Mouse (Mus musculus) liver, embryonic 15.5 days (tissue): ENCODE measurements at regions not wholly inside any gene's neighbourhood (a gene's known extent, or its start where the extent isn't known, plus 50 kb on each side); places are given as distances from the start of the nearest gene placed in this dataset.

Source experiments
- ATAC-seq: fragments of 200-750 bp; cut with Nextera tagmentation; 2 replicates; pipeline ENCODE4 v1.8.0; 2017; ENCODE audit warnings: moderate number of reproducible peaks, mild to moderate bottlenecking, moderate library complexity; ENCODE audit not compliant: insufficient read depth
- H3K27ac ChIP-seq: fragments of 300-500 bp; sonication (generic); replicated peaks from 2 replicates; pipeline ENCODE4 v1.5.1; 2015; ENCODE audit warnings: mild to moderate bottlenecking, inconsistent platforms
- H3K27me3 ChIP-seq: fragments of 300-500 bp; sonication (generic); 2 replicates; pipeline ENCODE4 v1.6.1; 2015; ENCODE audit warnings: mild to moderate bottlenecking, inconsistent platforms
- H3K36me3 ChIP-seq: fragments of 300-500 bp; sonication (generic); replicated peaks from 2 replicates; pipeline ENCODE4 v1.6.1; 2015; ENCODE audit warnings: moderate library complexity, mild to moderate bottlenecking, inconsistent platforms
- H3K4me1 ChIP-seq: fragments of 300-500 bp; sonication (generic); replicated peaks from 2 replicates; pipeline ENCODE4 v1.6.1; 2015; ENCODE audit warnings: inconsistent platforms
- H3K4me2 ChIP-seq: fragments of 300-500 bp; sonication (generic); 2 replicates; pipeline ENCODE4 v1.6.1; 2015; ENCODE audit warnings: moderate library complexity, mild to moderate bottlenecking, inconsistent platforms
- H3K4me3 ChIP-seq: fragments of 300-500 bp; sonication (generic); replicated peaks from 2 replicates; pipeline ENCODE4 v1.5.1; 2015; ENCODE audit warnings: mild to moderate bottlenecking, inconsistent platforms
- H3K9ac ChIP-seq: fragments of 300-500 bp; sonication (generic); 2 replicates; pipeline ENCODE4 v1.6.1; 2015; ENCODE audit warnings: moderate library complexity, mild to moderate bottlenecking, inconsistent platforms
- H3K9me3 ChIP-seq: fragments of 300-500 bp; sonication (generic); replicated peaks from 2 replicates; pipeline ENCODE4 v1.6.1; 2016; ENCODE audit warnings: inconsistent platforms
- WGBS: fragments of 180-500 bp; shearing (Covaris S2); methylation state at CpG from one replicate; pipeline ENCODE4 v1.1.7; 2015; ENCODE audit warnings: mixed read lengths; ENCODE audit not compliant: insufficient replicate concordance; 5-methylcytosine and 5-hydroxymethylcytosine counted together

DNA sequence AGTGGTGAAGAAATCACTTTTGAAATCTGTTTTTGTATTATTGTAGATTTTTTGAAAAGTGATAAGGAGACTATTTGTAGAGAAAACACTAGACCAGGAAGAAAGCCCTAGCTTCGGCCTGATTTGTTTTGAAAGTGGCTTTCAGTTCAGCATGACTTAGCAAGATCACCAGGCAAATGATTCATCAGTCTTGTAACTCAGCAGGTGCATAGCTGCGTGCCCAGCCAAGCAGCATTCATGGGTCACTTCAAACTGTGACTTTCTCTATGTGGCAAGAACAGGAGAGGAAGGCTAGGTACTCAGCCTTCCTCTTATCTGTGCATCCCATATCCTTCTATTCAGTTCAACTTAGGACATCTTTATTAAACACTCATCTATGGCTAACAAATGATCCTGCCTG, 259.5 kb downstream of the Etaa1 start:
- 40% methylated on average over 2 of the region's 2 CpGs for WGBS
- H3K27me3 ChIP-seq: no peaks in the 10 kb centered on the region
- no peak overlapping the region for H3K9ac ChIP-seq
- no peak overlapping the region for H3K4me2 ChIP-seq
- H3K27ac ChIP-seq: no peak overlapping the region
- H3K9me3 ChIP-seq: no peaks in the 10 kb centered on the region
- no peaks in the 10 kb centered on the region for H3K36me3 ChIP-seq
- ATAC-seq: no peak
- H3K4me1 ChIP-seq: no peaks in the 10 kb centered on the region
- no peak overlapping the region for H3K4me3 ChIP-seq

DNA sequence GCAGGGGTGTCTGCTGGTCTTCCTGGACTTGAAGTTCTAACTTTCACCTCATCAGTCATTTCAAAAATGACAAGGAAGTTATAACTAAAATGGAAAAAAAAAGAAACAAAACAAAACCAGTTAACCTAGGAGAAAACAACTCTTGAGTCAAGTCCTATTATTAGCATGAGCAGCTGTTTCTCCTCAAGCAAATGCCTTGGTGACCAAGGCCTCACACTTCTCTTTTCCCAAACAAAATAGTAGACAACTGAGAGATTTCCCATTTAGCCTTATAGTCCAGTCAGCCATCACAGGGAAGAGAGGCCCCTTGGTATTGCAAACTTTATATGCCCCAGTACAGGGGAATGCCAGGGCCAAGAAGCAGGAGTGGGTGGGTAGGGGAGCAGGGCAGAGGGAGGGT, 244.9 kb downstream of the Etaa1 start:
- no peak overlapping the region for H3K9ac ChIP-seq
- no peak for ATAC-seq

DNA sequence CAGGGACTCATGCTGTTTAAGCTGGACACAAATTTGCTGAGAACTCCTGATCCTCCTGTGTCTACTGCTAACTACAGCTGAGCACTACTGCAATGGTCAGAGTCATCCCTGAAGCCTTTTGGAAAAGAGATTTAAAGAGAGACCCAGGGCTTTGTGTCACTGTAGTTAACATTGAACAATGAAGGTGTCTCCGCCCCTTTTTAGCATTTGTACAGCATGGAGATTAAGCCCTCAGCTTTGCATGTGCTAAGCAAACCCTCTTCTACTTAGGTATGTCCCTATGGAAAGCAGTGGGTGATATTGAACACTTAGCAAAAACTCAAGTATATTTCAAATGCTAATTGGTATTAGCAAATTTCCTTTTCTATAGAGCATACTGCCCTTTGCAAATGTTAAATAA, 231.6 kb downstream of the Etaa1 start:
- 42% methylated on average over 1 of the region's 1 CpGs for WGBS
- H3K4me2 ChIP-seq: no peak overlapping the region
- no peak overlapping the region for H3K27ac ChIP-seq
- no peak overlapping the region for H3K9ac ChIP-seq
- H3K36me3 ChIP-seq: no peaks in the 10 kb centered on the region
- no peak for ATAC-seq
- H3K4me1 ChIP-seq: no peaks in the 10 kb centered on the region
- no peaks in the 10 kb centered on the region for H3K9me3 ChIP-seq
- H3K4me3 ChIP-seq: no peak overlapping the region
- H3K27me3 ChIP-seq: no peaks in the 10 kb centered on the region

More for the DNA sequence above, 244.9 kb downstream of the Etaa1 start:
- Histone ChIP-seq H3K36me3 (no peaks in the 10 kb centered on the region), H3K27ac (no peak overlapping the region), H3K4me3 (no peak overlapping the region), H3K4me2 (no peak overlapping the region), H3K4me1 (no peaks in the 10 kb centered on the region), H3K9me3 (no peaks in the 10 kb centered on the region), H3K27me3 (no peaks in the 10 kb centered on the region)

DNA sequence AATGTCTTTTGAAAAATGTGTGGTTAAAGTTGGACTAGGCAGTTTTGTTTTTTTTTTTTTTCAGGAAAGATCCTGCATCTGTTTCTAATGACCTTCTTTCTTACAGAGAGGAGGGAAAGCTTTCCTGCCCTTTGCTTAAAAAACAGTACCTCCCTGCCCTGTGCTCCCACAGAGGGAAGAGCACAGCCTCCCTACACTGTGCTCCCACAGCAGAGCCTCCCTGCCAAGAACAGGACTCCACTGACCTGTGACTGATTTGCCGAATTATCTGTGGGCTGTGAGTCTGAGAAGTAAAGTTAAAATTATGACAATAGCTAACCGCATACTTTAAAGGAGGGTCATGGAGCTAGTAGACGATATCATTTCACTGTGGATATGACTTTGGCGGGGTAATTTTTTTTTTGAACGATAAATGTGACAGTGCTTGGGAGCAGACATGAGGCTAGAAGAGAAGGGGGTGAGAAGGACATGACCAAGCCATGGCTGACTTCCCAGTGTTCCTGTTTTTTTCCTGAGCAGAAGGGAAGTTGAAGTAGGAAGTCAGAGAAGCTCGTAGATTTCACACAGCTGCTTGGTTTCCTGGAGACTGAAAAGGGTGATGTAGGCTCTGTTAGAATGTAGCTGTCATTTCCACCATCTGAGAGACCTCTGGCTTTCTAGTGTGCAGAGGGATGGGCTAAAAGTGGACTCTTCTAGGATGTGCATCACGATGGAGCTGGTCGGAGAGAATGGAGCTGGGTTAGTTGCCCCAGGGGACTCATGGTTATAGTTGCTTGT, 226.2 kb downstream of the Etaa1 start:
- Histone ChIP-seq H3K36me3 (no peaks in the 10 kb centered on the region), H3K9me3 (no peaks in the 10 kb centered on the region), H3K27me3 (no peaks in the 10 kb centered on the region), H3K27ac (no peak overlapping the region), H3K4me2 (no peak overlapping the region), H3K9ac (no peak overlapping the region), H3K4me3 (no peak overlapping the region), H3K4me1 (no peaks in the 10 kb centered on the region)
- WGBS: 46% methylated on average over 8 of the region's 8 CpGs
- ATAC-seq: no peak

DNA sequence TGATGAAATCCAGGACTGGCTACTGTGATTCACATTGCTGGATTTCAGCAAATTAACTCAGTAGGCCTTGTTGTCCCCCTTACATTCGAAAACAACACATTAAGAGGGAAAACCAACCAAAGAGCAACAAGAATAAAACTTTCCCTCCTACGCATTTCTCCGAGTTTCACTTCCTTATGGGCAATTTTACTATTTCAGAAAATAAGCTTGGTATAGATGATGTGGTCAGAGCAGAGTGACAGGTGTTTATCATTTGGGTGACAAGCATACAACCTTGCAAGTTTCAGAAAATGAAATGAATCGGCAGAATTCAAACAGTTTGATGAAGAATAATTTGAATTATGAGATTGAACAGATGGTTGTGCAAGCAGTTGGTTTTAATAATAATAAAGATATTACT, 220.6 kb downstream of the Etaa1 start:
- H3K27ac ChIP-seq: no peak overlapping the region
- H3K27me3 ChIP-seq: no peaks in the 10 kb centered on the region
- no peak overlapping the region for H3K4me2 ChIP-seq
- H3K4me1 ChIP-seq: no peaks in the 10 kb centered on the region
- 55% methylated on average over 4 of the region's 4 CpGs for WGBS
- H3K9ac ChIP-seq: no peak overlapping the region
- no peak for ATAC-seq
- H3K36me3 ChIP-seq: no peaks in the 10 kb centered on the region
- no peak overlapping the region for H3K4me3 ChIP-seq
- H3K9me3 ChIP-seq: no peaks in the 10 kb centered on the region

DNA sequence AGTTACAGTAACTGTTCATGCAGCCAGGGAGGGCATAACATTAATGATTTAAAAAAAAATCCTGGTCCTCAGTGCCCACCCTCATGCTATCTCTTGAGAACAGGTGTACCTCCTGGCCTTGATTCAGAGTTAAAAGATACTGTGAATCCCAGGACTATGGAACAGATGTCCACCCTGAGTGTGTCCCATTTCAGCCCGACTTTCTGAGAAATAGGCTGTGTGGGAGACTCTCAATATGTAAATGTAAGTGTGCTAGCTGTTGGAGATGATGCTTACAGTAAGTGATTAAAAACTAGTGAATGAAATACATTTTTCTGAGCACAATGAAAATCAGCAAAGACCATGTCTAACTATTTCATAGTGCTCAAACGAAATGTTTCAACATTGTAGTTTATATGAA, 219.2 kb downstream of the Etaa1 start:
- Histone ChIP-seq H3K4me3 (no peak overlapping the region), H3K4me2 (no peak overlapping the region), H3K9ac (no peak overlapping the region), H3K4me1 (no peaks in the 10 kb centered on the region), H3K36me3 (no peaks in the 10 kb centered on the region), H3K9me3 (no peaks in the 10 kb centered on the region), H3K27ac (no peak overlapping the region), H3K27me3 (no peaks in the 10 kb centered on the region)
- ATAC-seq: no peak
- 32% methylated on average over 2 of the region's 2 CpGs for WGBS

DNA sequence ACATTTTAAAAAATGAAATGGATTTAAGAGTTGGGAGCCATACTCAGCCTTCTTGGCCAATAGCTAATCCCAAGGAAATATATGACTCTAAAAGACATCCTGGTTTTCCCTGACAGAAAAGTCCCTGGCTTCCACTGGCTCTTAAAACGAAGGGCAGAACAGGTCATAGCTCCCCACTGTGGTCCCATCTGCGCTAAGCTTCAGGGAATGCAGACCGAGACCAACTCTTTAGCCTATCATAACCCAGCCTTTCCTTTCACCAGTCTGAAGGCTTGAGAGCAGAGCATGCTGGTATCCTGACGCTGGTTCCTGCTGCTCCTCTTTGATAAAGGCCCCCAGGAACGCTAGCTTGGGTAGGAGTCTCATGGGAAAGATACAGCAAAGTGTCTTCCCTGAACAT, 214.8 kb downstream of the Etaa1 start:
- H3K36me3 ChIP-seq: no peaks in the 10 kb centered on the region
- H3K27me3 ChIP-seq: no peaks in the 10 kb centered on the region
- no peak overlapping the region for H3K4me2 ChIP-seq
- no peak overlapping the region for H3K27ac ChIP-seq
- no peaks in the 10 kb centered on the region for H3K9me3 ChIP-seq
- no peak overlapping the region for H3K9ac ChIP-seq
- no peak overlapping the region for H3K4me3 ChIP-seq
- 48% methylated on average over 5 of the region's 5 CpGs for WGBS
- no peaks in the 10 kb centered on the region for H3K4me1 ChIP-seq
- no peak for ATAC-seq

DNA sequence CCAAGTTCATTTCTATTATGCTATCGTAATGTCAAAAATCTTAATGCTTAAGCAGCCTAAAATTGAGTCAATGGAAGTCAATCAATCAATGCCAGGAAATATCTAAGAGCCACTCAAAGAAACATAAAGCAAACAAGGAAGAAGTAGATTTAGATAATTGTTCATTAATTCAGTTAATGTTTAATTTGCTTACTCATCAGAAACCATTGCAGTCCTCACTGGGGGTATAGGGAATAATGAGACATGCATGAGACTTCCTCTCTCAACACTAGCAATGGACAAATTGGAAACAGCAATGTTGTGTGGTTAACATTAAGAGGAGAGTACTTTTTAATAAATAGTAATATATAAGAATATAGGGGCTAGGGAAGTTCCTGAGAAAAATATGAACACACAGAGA, 209.9 kb downstream of the Etaa1 start:
- H3K36me3 ChIP-seq: no peaks in the 10 kb centered on the region
- H3K27ac ChIP-seq: no peak overlapping the region
- no peak for ATAC-seq
- H3K4me1 ChIP-seq: no peaks in the 10 kb centered on the region
- no peak overlapping the region for H3K4me2 ChIP-seq
- no peaks in the 10 kb centered on the region for H3K9me3 ChIP-seq
- 67% methylated on average over 1 of the region's 1 CpGs for WGBS
- H3K9ac ChIP-seq: no peak overlapping the region
- H3K27me3 ChIP-seq: no peaks in the 10 kb centered on the region
- no peak overlapping the region for H3K4me3 ChIP-seq

DNA sequence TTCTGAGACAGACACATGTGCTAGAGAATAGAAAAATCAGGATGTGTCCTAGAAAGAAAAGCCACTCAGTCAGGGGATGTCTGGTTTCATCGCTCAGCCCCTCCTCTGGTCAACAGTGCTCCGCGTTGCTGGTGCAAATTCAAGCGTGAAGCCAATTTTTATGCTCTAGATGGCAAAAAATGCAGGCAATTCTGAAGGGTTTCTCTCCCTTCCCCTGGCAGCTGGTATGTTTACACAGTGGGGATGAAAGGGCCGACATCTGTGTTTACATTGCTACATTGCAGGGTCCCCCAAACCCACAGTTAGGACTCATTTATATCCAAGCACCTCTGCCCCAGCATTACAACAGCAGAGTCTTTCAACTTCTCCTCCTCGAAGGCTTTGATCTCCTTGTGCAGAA, 203.3 kb downstream of the Etaa1 start:
- H3K27me3 ChIP-seq: no peaks in the 10 kb centered on the region
- no peak overlapping the region for H3K9ac ChIP-seq
- no peak overlapping the region for H3K27ac ChIP-seq
- H3K4me3 ChIP-seq: no peak overlapping the region
- H3K4me1 ChIP-seq: no peaks in the 10 kb centered on the region
- H3K36me3 ChIP-seq: no peaks in the 10 kb centered on the region
- ATAC-seq: no peak
- no peaks in the 10 kb centered on the region for H3K9me3 ChIP-seq
- H3K4me2 ChIP-seq: no peak overlapping the region
- WGBS: 38% methylated on average over 6 of the region's 6 CpGs

DNA sequence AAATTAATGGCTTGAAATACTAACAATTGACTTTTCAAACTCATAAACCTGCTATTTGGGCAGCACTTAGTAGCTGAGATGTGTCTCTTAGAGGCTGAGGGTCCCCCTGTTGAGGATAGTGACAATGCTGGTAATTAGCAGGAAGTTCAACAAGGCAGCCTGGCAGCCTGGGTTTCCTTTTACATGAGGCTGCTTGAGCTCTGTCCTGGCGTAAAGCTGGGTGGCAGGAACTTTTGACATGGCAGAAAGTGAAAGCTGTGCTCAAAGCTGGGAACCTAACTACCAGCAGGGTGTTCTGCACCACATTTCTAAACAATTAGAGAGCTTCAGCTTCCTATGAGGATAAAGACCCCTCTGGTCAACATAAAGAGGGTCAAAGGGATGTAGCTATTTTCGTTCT, 194.5 kb downstream of the Etaa1 start:
- Histone ChIP-seq H3K27ac (no peak overlapping the region), H3K36me3 (no peaks in the 10 kb centered on the region)
- WGBS: 31% methylated on average over 2 of the region's 2 CpGs

DNA sequence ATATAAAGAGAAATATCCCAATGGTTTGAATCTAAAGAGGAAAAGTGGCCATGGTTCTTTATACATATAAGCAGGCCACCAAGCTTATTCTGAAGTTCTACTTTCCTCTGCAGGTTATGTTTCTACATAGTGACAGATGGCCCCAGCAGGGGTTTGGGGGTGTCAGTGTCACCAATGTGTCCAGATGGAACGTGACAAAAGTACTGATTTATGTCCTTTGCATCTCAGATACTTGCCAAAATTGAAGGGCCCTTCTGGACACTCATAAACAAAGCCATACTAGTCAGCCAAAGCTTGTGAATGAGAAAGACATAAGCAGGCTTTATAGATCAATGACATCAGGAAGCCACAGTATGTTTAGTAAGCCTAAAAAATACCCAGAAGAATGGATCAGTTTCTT, 190.3 kb downstream of the Etaa1 start:
- 16% methylated on average over 1 of the region's 1 CpGs for WGBS
- no peaks in the 10 kb centered on the region for H3K9me3 ChIP-seq
- H3K9ac ChIP-seq: no peak overlapping the region
- no peak overlapping the region for H3K27ac ChIP-seq
- H3K4me3 ChIP-seq: no peak overlapping the region
- no peaks in the 10 kb centered on the region for H3K36me3 ChIP-seq
- no peak for ATAC-seq
- H3K4me1 ChIP-seq: no peaks in the 10 kb centered on the region
- no peak overlapping the region for H3K4me2 ChIP-seq
- H3K27me3 ChIP-seq: no peaks in the 10 kb centered on the region

More for the DNA sequence above, 194.5 kb downstream of the Etaa1 start:
- Histone ChIP-seq H3K9ac (no peak overlapping the region), H3K4me2 (no peak overlapping the region), H3K4me3 (no peak overlapping the region), H3K27me3 (no peaks in the 10 kb centered on the region), H3K9me3 (no peaks in the 10 kb centered on the region), H3K4me1 (no peaks in the 10 kb centered on the region)
- no peak for ATAC-seq

DNA sequence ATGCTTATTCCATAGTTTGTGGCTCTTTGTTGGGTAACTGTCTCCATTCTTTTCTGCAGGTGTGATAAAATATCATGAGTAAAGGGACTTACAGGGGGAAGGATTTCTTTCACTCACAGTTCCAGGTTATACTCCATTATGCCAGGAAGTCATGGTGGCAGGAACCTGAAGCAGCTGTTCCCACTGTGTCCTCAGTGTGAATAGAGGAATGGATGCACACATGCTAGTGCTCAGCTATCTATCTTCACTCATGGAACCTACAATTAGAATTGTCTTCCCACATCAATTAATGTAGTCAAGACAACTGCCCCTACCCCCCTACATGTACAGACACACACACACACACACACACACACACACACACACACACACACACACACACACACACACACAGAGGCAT, 189.5 kb downstream of the Etaa1 start:
- no peak overlapping the region for H3K27ac ChIP-seq
- no peaks in the 10 kb centered on the region for H3K27me3 ChIP-seq
- H3K9me3 ChIP-seq: no peaks in the 10 kb centered on the region
- no peaks in the 10 kb centered on the region for H3K36me3 ChIP-seq
- ATAC-seq: no peak
- no peak overlapping the region for H3K4me2 ChIP-seq
- no peaks in the 10 kb centered on the region for H3K4me1 ChIP-seq
- no peak overlapping the region for H3K9ac ChIP-seq
- no peak overlapping the region for H3K4me3 ChIP-seq
